Mouse (Mus musculus): ENCODE results near the gene Sfxn3.

DNA sequence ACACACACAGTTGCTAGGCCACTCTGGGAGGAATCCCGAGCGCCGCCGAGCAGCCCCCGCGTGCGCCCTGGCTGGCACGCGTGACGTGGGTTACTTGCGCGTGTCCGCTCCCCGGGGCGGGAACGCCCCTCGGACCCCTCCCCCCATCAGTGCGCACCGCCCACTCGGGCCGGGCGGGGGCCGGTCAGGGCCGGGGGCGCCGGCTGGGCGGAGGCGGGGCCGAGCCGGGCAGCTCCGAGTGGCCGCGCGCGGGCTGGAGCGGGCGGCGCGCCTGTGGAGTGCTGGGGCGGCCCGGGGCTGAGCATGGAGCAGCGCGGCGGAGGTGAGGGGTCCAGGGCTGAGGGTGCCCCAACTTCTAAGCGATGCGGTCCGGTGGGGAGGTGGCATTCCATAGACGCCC lies 29.4 kb upstream of the Sfxn3 start:
- TF ChIP-seq CTCF (IDR thresholded peaks at IDR 0.05; ENCODE audit: extremely low read depth, insufficient read length, insufficient replicate concordance, low read depth, low read length), result no peak
- no peak for TF ChIP-seq POLR2A (IDR thresholded peaks at IDR 0.05; ENCODE audit: low read depth, low read length)
